Mouse (Mus musculus): ENCODE results near the gene Syt16.

Gene Syt16

DNA sequence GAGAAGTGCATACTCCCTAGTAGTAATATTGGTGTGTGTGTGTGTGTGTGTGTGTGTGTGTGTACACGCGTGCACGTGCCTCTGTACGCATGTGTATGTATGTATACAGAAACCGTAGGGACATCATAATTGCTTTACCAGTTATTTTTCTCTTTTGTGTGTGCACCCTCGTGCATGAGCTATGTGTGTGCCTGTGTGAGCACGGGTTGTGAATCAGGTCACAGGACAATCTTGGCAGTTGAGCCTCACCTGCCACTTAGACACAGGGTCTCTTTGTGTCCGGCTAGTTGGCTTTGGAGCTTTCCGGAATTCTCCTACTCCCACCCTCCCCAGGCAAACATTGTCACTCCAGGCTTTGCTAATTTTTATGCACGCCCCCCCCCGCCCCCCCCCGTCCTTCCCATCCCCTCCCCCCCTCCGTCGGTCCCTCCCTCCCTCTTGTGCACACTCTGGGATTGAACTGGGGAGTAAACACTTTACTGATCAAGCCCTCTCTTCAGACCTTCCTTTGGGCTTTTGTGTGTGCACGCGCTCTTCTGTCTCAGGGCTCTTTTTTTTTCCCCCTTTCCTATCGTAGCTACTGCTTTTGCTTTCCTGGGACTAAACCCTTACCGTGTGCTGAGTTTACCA, 319.0 kb downstream of the Syt16 start, which contains the start of gene Gm11042:
TSS of gene Gm11042 (minus strand) at position 51 of the 630 bp plus-strand sequence.
- no peak for DNase-seq (ENCODE audit: low spot score)

DNA sequence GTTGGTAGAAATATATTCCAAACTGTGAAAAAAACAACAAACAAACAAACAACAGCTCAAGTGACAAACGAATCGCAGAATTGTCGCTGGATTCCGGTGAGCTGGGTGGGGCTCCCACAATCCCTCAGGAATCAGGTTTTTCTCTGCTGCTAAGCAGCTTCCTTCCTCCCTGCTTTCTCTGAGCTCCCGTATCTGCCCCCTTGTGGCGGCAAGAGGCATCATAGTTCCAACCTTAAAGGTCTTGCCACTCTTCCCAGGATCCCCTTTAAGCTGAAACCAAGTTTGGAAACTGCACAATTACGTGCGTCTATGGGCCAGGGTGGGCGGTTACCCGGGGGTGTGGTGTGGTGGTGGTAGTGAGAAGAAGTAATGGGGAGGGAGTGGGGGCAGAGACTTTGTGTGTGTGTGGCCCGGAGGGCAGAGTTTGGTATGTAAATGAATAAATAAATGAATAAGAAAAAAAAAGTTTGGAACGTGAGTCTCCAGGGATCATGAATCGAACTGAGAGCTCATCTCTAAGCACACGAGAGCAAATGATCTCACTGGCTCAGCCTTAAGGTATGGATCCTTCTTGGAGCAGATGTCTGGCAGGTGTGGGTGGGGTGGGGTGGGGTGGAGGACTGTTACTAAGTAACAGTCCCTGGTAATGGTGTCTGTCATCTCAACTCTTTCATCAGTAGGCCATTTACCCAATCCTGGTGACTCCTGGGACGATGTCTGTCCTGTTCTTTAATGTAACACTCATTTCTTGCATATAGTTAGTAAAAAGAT, 319.7 kb downstream of the Syt16 start:
- DNase-seq (ENCODE audit: low spot score) = no peak

DNA sequence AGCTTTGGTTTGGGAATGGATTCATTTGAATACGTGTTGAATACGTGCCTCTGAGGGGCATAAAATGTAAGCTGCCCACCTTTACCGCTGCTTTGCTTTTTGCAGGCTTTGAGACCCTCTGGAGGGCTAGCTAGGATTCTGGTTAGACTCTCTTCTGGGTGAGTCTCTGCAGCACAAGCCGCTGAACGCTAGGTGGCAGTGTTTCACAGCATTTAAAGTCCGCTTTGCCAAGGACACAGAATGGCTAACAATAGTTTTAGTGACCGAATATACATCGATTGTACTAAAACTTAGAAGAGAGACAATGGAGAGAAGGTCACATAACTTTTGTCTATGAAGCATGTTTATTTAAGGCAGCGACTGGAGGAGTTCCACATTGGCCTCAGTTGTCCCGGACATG, 322.9 kb downstream of the Syt16 start:
- no peak for DNase-seq (ENCODE audit: low spot score)

DNA sequence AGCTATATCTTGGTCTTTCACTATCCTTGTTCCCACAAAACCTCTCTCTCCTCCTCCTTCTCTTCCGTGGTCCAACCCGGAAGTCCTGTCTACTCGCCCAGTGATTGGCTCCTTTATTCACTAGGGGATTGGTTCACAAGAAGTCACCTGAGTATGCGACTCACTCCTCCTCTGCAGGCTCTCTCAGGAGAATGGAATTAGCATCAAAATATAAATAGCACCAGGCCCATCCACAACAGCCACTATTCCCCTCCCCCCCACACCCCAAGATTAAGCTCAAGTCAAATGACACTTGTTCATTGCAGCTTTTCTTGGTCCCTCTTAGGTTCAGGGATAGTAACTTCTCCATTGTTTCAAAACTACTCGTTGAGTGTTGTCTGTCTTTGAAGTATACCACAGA, 324.5 kb downstream of the Syt16 start:
- DNase-seq (ENCODE audit: low spot score) = no peak

Measured in urinary bladder, postnatal 10 days (tissue).